14 mouse cellular contexts compared by ENCODE assay signal in genomic region chr17:79598596-79599577, GRCm38 (mm10). TPM values are rescaled to one million over a fixed set of nuclear protein-coding genes. Genes with fewer than 3 reads are reported as not detected.
DNase-seq lines count a peak whose midpoint lies in the region; ATAC-seq and TF ChIP-seq lines count a peak whose summit lies in the region.
"Had no signal": no experiment of that assay in that cellular context is flagged by ENCODE, and none has a peak within 500 bp of the region (broad histone marks: within the 10 kb centered on the region; RNA-seq: fewer than 3 reads in every experiment).

No protein-coding gene starts in this region.

- CTCF ChIA-PET in Patski (lab: Charles Lee), result interaction anchor here (1.8 kb wide), 1 partner anchor 19 kb away, joined by 5 read pairs; no protein-coding TSS in a partner anchor

- H3K9me3 ChIP-seq in liver, embryonic 16.5 days (replicated peaks; ENCODE audit: control insufficient read depth, low read length), result no peaks in the 10 kb centered on the region
- H3K9me3 ChIP-seq in liver, embryonic 12.5 days (replicated peaks), result no peaks in the 10 kb centered on the region
- H3K9me3 ChIP-seq: neural tube, embryonic 13.5 days had no signal

- no peaks in the 10 kb centered on the region; the same call in 1 of the 2 replicates for H3K4me1 ChIP-seq in liver, embryonic 16.5 days (ENCODE audit: control insufficient read depth, low read depth, low read length)
- H3K4me1 ChIP-seq in liver, embryonic 12.5 days, result peaks cover 5% of the 10 kb centered on the region; the same call in 1 of the 2 replicates

- POLR2A ChIA-PET in Patski (lab: Charles Lee), result interaction anchor here (1.7 kb wide), 1 partner anchor 16 kb away, joined by 5 read pairs; no protein-coding TSS in a partner anchor

- no peak overlapping the region for H3K27ac ChIP-seq in liver, embryonic 16.5 days (ENCODE audit: low read length)
- no peak overlapping the region for H3K27ac ChIP-seq in liver, embryonic 12.5 days
- H3K27ac ChIP-seq: hindbrain, postnatal 0 days; left cerebral cortex, adult 2 months; neural tube, embryonic 13.5 days had no signal

- in situ Hi-C loops in Patski (cut with MboI; ENCODE audit: low pct_unique_long_range_greater_than_20kb), result loop anchor here (5.0 kb wide), 1 partner anchor 233 kb away; no protein-coding TSS in a partner anchor

- peak; percentile 3 for TF ChIP-seq CTCF in Patski (IDR thresholded peaks at IDR 0.05)

- ATAC-seq in liver, embryonic 16.5 days (ENCODE audit: low read depth), result peak; percentile 75
- no peak for ATAC-seq in liver, embryonic 12.5 days
- peak; percentile 89 for ATAC-seq in Patski
- ATAC-seq: forebrain, embryonic 16.5 days; hindbrain, postnatal 0 days had no signal

- no peak overlapping the region for H3K4me2 ChIP-seq in liver, embryonic 16.5 days (ENCODE audit: low read depth, low read length)
- H3K4me2 ChIP-seq in liver, embryonic 12.5 days, result no peak overlapping the region
- H3K4me2 ChIP-seq: neural tube, embryonic 13.5 days had no signal

- H3K9ac ChIP-seq in liver, embryonic 16.5 days (ENCODE audit: low read depth, low read length), result no peak overlapping the region
- H3K9ac ChIP-seq in liver, embryonic 12.5 days, result no peak overlapping the region
- H3K9ac ChIP-seq: neural tube, embryonic 13.5 days had no signal

- no peaks in the 10 kb centered on the region for H3K27me3 ChIP-seq in liver, embryonic 16.5 days (ENCODE audit: control insufficient read depth, insufficient read depth, low read depth, low read length)
- no peaks in the 10 kb centered on the region for H3K27me3 ChIP-seq in liver, embryonic 12.5 days (replicated peaks)
- H3K27me3 ChIP-seq in Patski, result no peaks in the 10 kb centered on the region
- H3K27me3 ChIP-seq: neural tube, embryonic 13.5 days had no signal

- no peak overlapping the region for H3K4me3 ChIP-seq in liver, embryonic 16.5 days (ENCODE audit: low read depth, low read length)
- no peak overlapping the region for H3K4me3 ChIP-seq in liver, embryonic 12.5 days
- H3K4me3 ChIP-seq: left cerebral cortex, adult 2 months; neural tube, embryonic 13.5 days had no signal

- 40% methylated on average over 8 of the region's 8 CpGs for WGBS in liver, embryonic 16.5 days (ENCODE audit: insufficient replicate concordance)
- 42% methylated on average over 8 of the region's 8 CpGs for WGBS in liver, embryonic 12.5 days (ENCODE audit: insufficient replicate concordance)

- DNase-seq in Patski (ENCODE audit: low read depth, low spot score), result peak; percentile 64
- DNase-seq in embryo, embryonic 11.5 days (ENCODE audit: low read depth, low spot score), result peak; percentile 9
- peak; percentile 37 for DNase-seq in retina, embryonic 14.5 days (ENCODE audit: low spot score)
- no peak for DNase-seq in urinary bladder, adult 2 months (ENCODE audit: low spot score)
- no peak for DNase-seq in testis, postnatal 10 days (ENCODE audit: low spot score)
- DNase-seq: adrenal gland, postnatal 36 days; cerebellum, postnatal 36 days; lung, postnatal 36 days had no signal

- H3K36me3 ChIP-seq in liver, embryonic 16.5 days (ENCODE audit: control insufficient read depth, insufficient read depth), result no peaks in the 10 kb centered on the region
- no peaks in the 10 kb centered on the region for H3K36me3 ChIP-seq in liver, embryonic 12.5 days
- H3K36me3 ChIP-seq: neural tube, embryonic 13.5 days had no signal

RNA-seq across cellular contexts. Expression of gene Rmdn2, which starts 12.8 kb away (rescaled TPM):
- polyA plus RNA-seq in liver, embryonic 16.5 days (2015; fragmentation: Nextera tagmentation; extraction: Ambion mirVana), result 4.4 and 4.9 TPM in 2 replicates
- polyA plus RNA-seq in liver, embryonic 12.5 days (2016; fragmentation: Nextera tagmentation; extraction: Ambion mirVana), result 4.9 and 5.1 TPM in 2 replicates
- polyA plus RNA-seq in Patski (2021), result 15.1 TPM
- polyA plus RNA-seq in urinary bladder, adult 2 months (2012; rRNA removed), result 8.8 and 10.2 TPM in 2 replicates

Comparison
In these comparisons a context has a peak if more than half of its experiments do, and no peak if none do; other contexts are left out.
1. DNase-seq: peak in Patski (single experiment), embryo, embryonic 11.5 days (single experiment) and retina, embryonic 14.5 days (single experiment); none in urinary bladder, adult 2 months (single experiment) and testis, postnatal 10 days (single experiment).